Mouse (Mus musculus) layer of hippocampus, adult 2 months (tissue): ENCODE measurements around the gene Carnmt1. TPM values are rescaled to one million over a fixed set of nuclear protein-coding genes. Genes with fewer than 3 reads are reported as not detected.

Experiments used
- DNase-seq, 2 experiments: peaks; one replicate each; pipeline ENCODE4 v3.0.0; 2022; ENCODE audit warnings: low spot score in 2 of 2
- H3K27ac ChIP-seq: fragments of 200-600 bp; 2 replicates; pipeline ENCODE4 v1.8.1; 2022
- H3K4me3 ChIP-seq: fragments of 200-600 bp; 2 replicates; pipeline ENCODE4 v1.8.1; 2022; ENCODE audit warnings: mild to moderate bottlenecking
- CTCF ChIP-seq: fragments of 200-600 bp; conservative IDR thresholded peaks from 2 replicates; pipeline ENCODE4 v1.8.1; 2022; ENCODE audit warnings: antibody characterized with exemption, mild to moderate bottlenecking, moderate library complexity
- total RNA-seq, 2 experiments: library from RNA; stranded (reverse); gene quantifications; 2 replicates each; pipeline ENCODE4 v1.2.3; 2021

The Carnmt1 gene
- total RNA-seq, 2 experiments from 2014 or later = 11.3 to 13.1 TPM

DNA sequence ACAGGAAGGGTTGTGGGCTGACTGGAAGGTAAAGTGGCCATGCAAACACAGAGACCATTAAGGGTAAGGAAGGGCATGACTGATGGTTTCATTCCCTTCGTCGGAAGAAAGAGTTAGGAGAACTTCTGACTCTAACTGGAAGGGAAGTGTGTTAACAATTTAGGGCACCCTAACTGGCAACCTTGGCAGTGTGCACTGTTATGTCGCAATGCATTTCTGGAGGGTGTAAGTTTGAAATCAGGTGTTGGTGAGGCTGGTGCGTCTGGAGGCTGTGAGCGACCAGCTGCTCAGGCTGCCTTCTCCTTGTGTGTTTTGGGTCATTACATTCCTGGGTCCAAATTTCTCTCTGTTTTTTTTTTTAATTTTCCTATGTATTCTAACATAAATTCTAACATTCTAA lies 73.4 kb downstream of the Carnmt1 start:
- DNase-seq = no peak
- Histone ChIP-seq H3K4me3 (no peak overlapping the region), H3K27ac (no peak overlapping the region)
- no peak for TF ChIP-seq CTCF

- no peak for TF ChIP-seq CTCF
- Histone ChIP-seq H3K4me3 (no peak overlapping the region), H3K27ac (no peak overlapping the region)
- no peak for DNase-seq
Observed at GRCm38 (mm10) chr19:18746576-18747340, 76.2 kb downstream of the Carnmt1 start.

DNA sequence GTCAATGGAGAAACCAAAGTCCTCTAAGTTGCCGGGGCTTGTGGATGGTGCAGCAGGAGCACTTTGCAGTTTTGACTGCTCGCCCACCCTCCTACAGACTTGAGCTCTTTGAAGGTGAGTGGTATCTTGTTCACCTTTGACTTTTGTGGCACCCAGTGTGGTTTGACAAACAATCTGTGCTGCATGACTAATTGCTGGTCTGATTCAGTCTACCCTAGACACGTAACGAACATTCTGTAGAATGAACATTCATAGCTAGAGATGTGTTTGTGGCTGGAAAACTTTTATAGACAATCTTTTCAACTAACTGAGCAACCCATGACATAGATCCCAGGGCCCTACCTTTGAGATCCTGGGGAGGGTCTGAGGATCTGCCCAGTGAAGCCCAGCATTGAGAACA lies 76.8 kb downstream of the Carnmt1 start:
- Histone ChIP-seq H3K4me3 (no peak overlapping the region), H3K27ac (no peak overlapping the region)
- no peak for TF ChIP-seq CTCF
- DNase-seq = no peak

GRCm38 (mm10) chr19:18749598-18750339 lies 79.2 kb downstream of the Carnmt1 start, which contains the start of gene Trpm6:
Gene Trpm6, plus strand, starts transcription at chr19:18749983.
- Histone ChIP-seq H3K27ac (no peak within 1 kb of the TSS), H3K4me3 (peak within 1 kb of the TSS; percentile 37)
- no peak for DNase-seq
- TF ChIP-seq CTCF = no peak

Other genes starting within 250 kb of the Carnmt1 start
- 10 to 100 TPM; 28.1 to 28.9 TPM for gene Ostf1, start 38.9 kb upstream of the Carnmt1 start, total RNA-seq
- 10 to 100 TPM in 1 of 2 experiments, 1 to 10 TPM in 1; 8.6 to 10.3 TPM for gene Nmrk1, start 38.8 kb upstream of the Carnmt1 start, total RNA-seq
- gene D030056L22Rik, start 42.4 kb downstream of the Carnmt1 start, total RNA-seq = 10 to 100 TPM; 20.8 to 21.4 TPM
- gene Trpm6, start 79.2 kb downstream of the Carnmt1 start, total RNA-seq = under 1 TPM; 0.20 to 0.25 TPM